Mouse (Mus musculus) heart, embryonic 16.5 days (tissue): ENCODE results near the gene Mab21l3. TPM values are rescaled to one million over a fixed set of nuclear protein-coding genes. Genes with fewer than 3 reads are reported as not detected.

Source experiments
- ATAC-seq: fragments of 200-750 bp; cut with Nextera tagmentation; replicated peaks from 2 replicates; pipeline ENCODE4 v1.8.0; 2017; ENCODE audit warnings: moderate number of reproducible peaks; ENCODE audit not compliant: insufficient read depth, low FRiP score; ENCODE audit errors: extremely low read depth
- H3K27ac ChIP-seq: fragments of 300-500 bp; sonication (generic); 2 replicates; pipeline ENCODE4 v1.5.1; 2014; ENCODE audit warnings: mild to moderate bottlenecking, low read length, control low read depth, moderate library complexity
- H3K27me3 ChIP-seq: fragments of 300-500 bp; sonication (generic); 2 replicates; pipeline ENCODE4 v1.6.1; 2014; ENCODE audit warnings: low read length, mixed read lengths; ENCODE audit not compliant: control insufficient read depth, insufficient read depth
- H3K36me3 ChIP-seq: fragments of 300-500 bp; sonication (generic); 2 replicates; pipeline ENCODE4 v1.6.1; 2014; ENCODE audit not compliant: control insufficient read depth, insufficient read depth
- H3K4me1 ChIP-seq: fragments of 300-500 bp; sonication (generic); 2 replicates; pipeline ENCODE4 v1.6.1; 2014; ENCODE audit warnings: low read length, mixed read lengths; ENCODE audit not compliant: control insufficient read depth, insufficient read depth
- H3K4me2 ChIP-seq: fragments of 300-500 bp; sonication (generic); 2 replicates; pipeline ENCODE4 v1.6.1; 2014; ENCODE audit warnings: low read depth, mild to moderate bottlenecking, control low read depth, low read length
- H3K4me3 ChIP-seq: fragments of 300-500 bp; sonication (generic); 2 replicates; pipeline ENCODE4 v1.5.1; 2014; ENCODE audit warnings: mild to moderate bottlenecking, control low read depth, low read length
- H3K9ac ChIP-seq: fragments of 300-500 bp; sonication (generic); 2 replicates; pipeline ENCODE4 v1.6.1; 2014; ENCODE audit warnings: low read length, control low read depth
- H3K9me3 ChIP-seq: fragments of 300-500 bp; sonication (generic); replicated peaks from 2 replicates; pipeline ENCODE4 v1.6.1; 2016; ENCODE audit warnings: low read length; ENCODE audit not compliant: control insufficient read depth
- WGBS: fragments of 180-500 bp; shearing (Covaris S2); extraction: QIAGEN DNeasy Blood & Tissue Kit; methylation state at CpG from one replicate; pipeline ENCODE4 v1.1.7; 2014; 5-methylcytosine and 5-hydroxymethylcytosine counted together
- polyA plus RNA-seq: library from polyadenylated mRNA; unstranded; fragments of >200 nt; fragmentation: Nextera tagmentation; extraction: Ambion mirVana; gene quantifications from 2 replicates; pipeline ENCODE4 v1.2.1, GENCODE M21; 2015

The Mab21l3 gene
- polyA plus RNA-seq, 1 experiment from 2014 or later = 0.38 TPM

- ATAC-seq = no peak
- Histone ChIP-seq H3K4me2 (no peak overlapping the region), H3K9ac (no peak overlapping the region), H3K4me1 (peaks cover 9% of the 10 kb centered on the region), H3K27me3 (no peaks in the 10 kb centered on the region), H3K27ac (no peak overlapping the region), H3K9me3 (no peaks in the 10 kb centered on the region), H3K36me3 (peaks cover 16% of the 10 kb centered on the region), H3K4me3 (no peak overlapping the region)
- WGBS = 80% methylated on average over 5 of the region's 5 CpGs
Measured at GRCm38 (mm10) chr3:101878136-101878535, 29.4 kb upstream of the Mab21l3 start.

GRCm38 (mm10) chr3:101876459-101877285, 27.9 kb upstream of the Mab21l3 start:
- 57% methylated on average over 7 of the region's 7 CpGs for WGBS
- Histone ChIP-seq H3K4me3 (no peak overlapping the region), H3K36me3 (peaks cover 16% of the 10 kb centered on the region), H3K4me1 (peaks cover 9% of the 10 kb centered on the region), H3K4me2 (no peak overlapping the region), H3K9ac (no peak overlapping the region), H3K27me3 (no peaks in the 10 kb centered on the region), H3K9me3 (no peaks in the 10 kb centered on the region), H3K27ac (peak overlapping the region; percentile 78)
- ATAC-seq = no peak

- H3K9ac ChIP-seq = no peak overlapping the region
- no peak for ATAC-seq
- WGBS = 79% methylated on average over 10 of the region's 10 CpGs
- no peak overlapping the region for H3K4me3 ChIP-seq
- no peak overlapping the region for H3K4me2 ChIP-seq
- H3K36me3 ChIP-seq = peaks cover 16% of the 10 kb centered on the region
- peaks cover 9% of the 10 kb centered on the region for H3K4me1 ChIP-seq
- no peaks in the 10 kb centered on the region for H3K27me3 ChIP-seq
- no peaks in the 10 kb centered on the region for H3K9me3 ChIP-seq
- H3K27ac ChIP-seq = peak overlapping the region; percentile 40; the same call in 1 of the 2 replicates
Measured at GRCm38 (mm10) chr3:101875258-101875920, 26.6 kb upstream of the Mab21l3 start.

- 81% methylated on average over 7 of the region's 7 CpGs for WGBS
- ATAC-seq = no peak
- H3K27ac ChIP-seq = no peak overlapping the region
- H3K4me3 ChIP-seq = no peak overlapping the region
- H3K9ac ChIP-seq = no peak overlapping the region
- peaks cover 9% of the 10 kb centered on the region for H3K4me1 ChIP-seq
- H3K4me2 ChIP-seq = no peak overlapping the region
- no peaks in the 10 kb centered on the region for H3K27me3 ChIP-seq
- H3K36me3 ChIP-seq = peaks cover 13% of the 10 kb centered on the region; the same call in 1 of the 2 replicates
- no peaks in the 10 kb centered on the region for H3K9me3 ChIP-seq
Measured at GRCm38 (mm10) chr3:101873061-101873675, 24.4 kb upstream of the Mab21l3 start.

- Histone ChIP-seq H3K4me3 (no peak overlapping the region), H3K27me3 (no peaks in the 10 kb centered on the region), H3K27ac (no peak overlapping the region), H3K4me2 (no peak overlapping the region), H3K9ac (no peak overlapping the region), H3K36me3 (peaks cover 10% of the 10 kb centered on the region; the same call in 1 of the 2 replicates), H3K9me3 (no peaks in the 10 kb centered on the region), H3K4me1 (peaks cover 9% of the 10 kb centered on the region)
- 87% methylated on average over 9 of the region's 9 CpGs for WGBS
- ATAC-seq = no peak
Measured at GRCm38 (mm10) chr3:101871951-101872350, 23.2 kb upstream of the Mab21l3 start.

- ATAC-seq = no peak
- H3K27ac ChIP-seq = no peak overlapping the region
Measured at GRCm38 (mm10) chr3:101867001-101867421, 18.3 kb upstream of the Mab21l3 start.

GRCm38 (mm10) chr3:101861856-101862255, 13.1 kb upstream of the Mab21l3 start:
- Histone ChIP-seq H3K27ac (no peak overlapping the region), H3K4me1 (no peaks in the 10 kb centered on the region), H3K4me2 (no peak overlapping the region), H3K9ac (no peak overlapping the region), H3K4me3 (no peak overlapping the region), H3K36me3 (peaks cover 14% of the 10 kb centered on the region), H3K27me3 (no peaks in the 10 kb centered on the region), H3K9me3 (no peaks in the 10 kb centered on the region)
- WGBS = 72% methylated on average over 3 of the region's 3 CpGs
- ATAC-seq = no peak

More at GRCm38 (mm10) chr3:101867001-101867421, 18.3 kb upstream of the Mab21l3 start:
- H3K4me2 ChIP-seq = no peak overlapping the region
- peaks cover 2% of the 10 kb centered on the region; the same call in 1 of the 2 replicates for H3K36me3 ChIP-seq
- no peaks in the 10 kb centered on the region for H3K27me3 ChIP-seq
- H3K4me3 ChIP-seq = no peak overlapping the region
- H3K9ac ChIP-seq = no peak overlapping the region
- H3K4me1 ChIP-seq = no peaks in the 10 kb centered on the region
- 77% methylated on average over 4 of the region's 4 CpGs for WGBS
- H3K9me3 ChIP-seq = no peaks in the 10 kb centered on the region

- H3K9me3 ChIP-seq = no peaks in the 10 kb centered on the region
- WGBS = 80% methylated on average over 7 of the region's 7 CpGs
- no peaks in the 10 kb centered on the region for H3K4me1 ChIP-seq
- H3K4me3 ChIP-seq = no peak overlapping the region
- no peak overlapping the region for H3K9ac ChIP-seq
- ATAC-seq = no peak
- no peaks in the 10 kb centered on the region for H3K27me3 ChIP-seq
- H3K4me2 ChIP-seq = no peak overlapping the region
- peaks cover 14% of the 10 kb centered on the region for H3K36me3 ChIP-seq
- H3K27ac ChIP-seq = no peak overlapping the region
Measured at GRCm38 (mm10) chr3:101860151-101860550, 11.4 kb upstream of the Mab21l3 start.

- Histone ChIP-seq H3K9ac (no peak overlapping the region), H3K4me1 (no peaks in the 10 kb centered on the region), H3K27me3 (no peaks in the 10 kb centered on the region), H3K9me3 (no peaks in the 10 kb centered on the region), H3K4me3 (no peak overlapping the region), H3K27ac (no peak overlapping the region), H3K36me3 (peaks cover 14% of the 10 kb centered on the region), H3K4me2 (no peak overlapping the region)
- WGBS = 85% methylated on average over 7 of the region's 7 CpGs
- no peak for ATAC-seq
Measured at GRCm38 (mm10) chr3:101859740-101860139, 11.0 kb upstream of the Mab21l3 start.
